Mouse (Mus musculus): ENCODE measurements around the gene Olfr154.

- no peak for TF ChIP-seq CTCF (IDR thresholded peaks at IDR 0.05; ENCODE audit: low read depth)
- TF ChIP-seq EP300 (optimal IDR thresholded peaks at IDR 0.05): no peak
Measured at GRCm38 (mm10) chr2:85689131-85689530, 24.9 kb upstream of the Olfr154 start, which contains the start of gene Olfr1008.

Measured in stomach, postnatal 0 days (tissue).